Mouse (Mus musculus): ENCODE data around the gene Snai1.

Snai1 gene

GRCm38 (mm10) chr2:167585273-167585672 is 47.3 kb downstream of the Snai1 start:
- no peak for DNase-seq

- DNase-seq, result peak; percentile 65 to 79
Measured at GRCm38 (mm10) chr2:167586041-167586440, 48.0 kb downstream of the Snai1 start.

- peak; percentile 48 to 55 for DNase-seq
Measured at GRCm38 (mm10) chr2:167586976-167587375, 49.0 kb downstream of the Snai1 start.

GRCm38 (mm10) chr2:167588774-167589577 is 51.0 kb downstream of the Snai1 start:
- DNase-seq, result peak; percentile 53 to 69

Data from kidney, postnatal 4 days (tissue).